Mouse (Mus musculus) layer of hippocampus, adult 11-12 months (tissue): ENCODE results near the gene Ifit1.
A peak's percentile ranks its signal among the peaks of the same experiment; 100 is the strongest.

Experiments
- DNase-seq: peaks from one replicate; pipeline ENCODE4 v3.0.0; 2022; ENCODE audit warnings: low spot score

Ifit1 gene

DNA sequence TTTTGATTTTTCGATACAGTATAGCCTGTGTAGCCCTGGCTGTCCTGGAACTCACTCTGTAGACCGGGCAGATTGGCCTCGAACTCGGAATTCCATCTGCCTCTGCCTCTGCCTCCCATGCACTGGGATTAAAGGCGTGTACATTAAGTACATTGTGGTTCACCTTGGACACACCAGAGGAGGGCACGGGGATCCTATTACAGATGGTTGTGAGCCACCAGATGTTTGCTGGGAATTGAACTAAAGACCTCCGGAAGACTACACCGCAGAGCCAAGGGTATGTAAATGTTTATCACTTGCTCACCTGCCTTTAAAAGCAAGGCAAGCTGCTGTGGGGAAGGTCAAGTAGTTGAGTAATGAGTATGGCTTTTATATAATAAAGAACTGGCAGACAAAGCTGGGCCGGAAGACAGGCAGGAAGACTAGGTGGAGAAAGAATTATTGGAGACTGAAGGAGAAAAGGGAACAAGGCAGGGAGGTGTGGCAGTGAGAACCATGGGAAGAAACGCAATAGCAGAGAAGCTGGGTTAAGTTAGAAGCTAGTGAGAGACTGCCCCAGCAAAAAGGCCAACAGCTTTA, 14.6 kb downstream of the Ifit1 start:
- DNase-seq: no peak

DNA sequence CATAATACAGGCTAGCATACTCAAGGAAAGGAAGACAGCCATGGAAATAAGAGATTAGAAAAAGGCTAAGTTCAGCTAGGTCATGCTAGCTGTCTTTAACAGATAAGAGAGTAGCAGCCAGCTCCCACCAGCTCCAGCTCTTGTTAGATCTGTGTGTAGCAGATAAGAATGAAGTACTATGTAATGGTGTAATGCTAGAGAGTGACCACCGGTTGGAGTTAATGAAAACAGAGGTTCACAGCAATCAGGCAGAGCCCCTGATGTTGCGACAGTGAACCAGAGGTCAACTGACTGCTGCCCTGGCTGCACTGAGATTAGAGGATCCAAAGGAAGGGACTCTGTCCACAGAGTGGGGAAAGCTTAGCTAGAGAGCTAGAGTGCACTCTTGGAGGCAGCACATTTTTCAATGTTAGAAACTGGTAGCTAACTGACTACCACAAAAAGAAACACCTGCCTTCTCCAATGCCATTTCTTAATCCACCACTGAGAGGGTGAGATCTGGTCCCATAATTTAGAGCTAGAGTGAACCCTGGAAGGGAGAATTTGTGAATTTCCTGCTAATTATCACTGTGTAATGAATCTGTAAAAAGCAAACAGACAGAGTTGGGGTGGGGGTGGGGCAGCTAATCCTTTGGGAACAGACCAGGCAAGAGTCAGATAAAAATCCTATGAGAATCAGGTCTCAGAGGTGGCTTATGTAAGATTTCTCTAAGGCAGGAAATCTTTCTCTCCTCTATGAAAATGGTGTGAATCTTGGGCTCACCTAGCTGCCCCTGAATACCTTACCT, 16.0 kb downstream of the Ifit1 start:
- DNase-seq: no peak

- DNase-seq: peak; percentile 59
These were observed 21.4 kb downstream of the Ifit1 start for GRCm38 (mm10) chr19:34662067-34662507.

DNA sequence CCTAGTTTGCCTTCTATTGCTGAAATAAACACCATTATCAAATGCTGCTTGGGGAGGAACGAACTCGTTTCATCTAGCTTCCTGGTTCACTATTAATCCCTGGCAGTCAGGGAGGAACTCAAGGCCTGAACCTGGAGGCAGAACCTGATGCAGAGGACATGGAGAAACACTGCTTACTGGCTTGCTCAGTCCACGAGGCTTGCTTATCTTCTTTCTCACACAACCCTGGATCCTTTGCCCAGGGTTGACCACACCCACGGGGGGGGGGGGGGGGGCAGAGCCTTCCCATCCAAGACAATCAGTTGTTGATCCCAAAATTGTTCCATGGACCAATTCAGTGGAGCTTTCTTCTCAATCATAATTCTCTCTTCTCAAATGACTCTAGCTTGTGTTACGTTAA, 22.1 kb downstream of the Ifit1 start:
- DNase-seq: no peak

DNA sequence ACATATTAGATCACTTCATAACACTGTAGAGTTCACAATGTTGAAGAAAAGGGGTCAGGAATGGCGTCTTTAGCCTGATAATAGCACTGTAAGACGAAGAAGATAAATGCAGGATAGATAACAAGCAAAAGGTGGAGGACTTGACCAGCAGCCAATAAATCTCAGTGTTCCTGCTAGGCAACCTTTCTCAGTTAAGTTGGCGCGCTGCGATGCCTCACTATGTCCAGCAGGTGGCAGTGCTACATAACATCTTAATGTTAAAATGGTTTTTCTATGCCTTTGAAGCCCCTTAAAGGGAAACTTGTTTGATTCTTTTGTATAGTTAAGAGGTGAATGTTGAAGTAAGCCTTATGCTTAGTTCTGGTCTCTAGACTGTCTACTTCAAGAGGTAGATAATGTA, 25.5 kb downstream of the Ifit1 start:
- DNase-seq: peak; percentile 79

- no peak for DNase-seq
These were observed 32.8 kb downstream of the Ifit1 start for GRCm38 (mm10) chr19:34673476-34673875.

DNA sequence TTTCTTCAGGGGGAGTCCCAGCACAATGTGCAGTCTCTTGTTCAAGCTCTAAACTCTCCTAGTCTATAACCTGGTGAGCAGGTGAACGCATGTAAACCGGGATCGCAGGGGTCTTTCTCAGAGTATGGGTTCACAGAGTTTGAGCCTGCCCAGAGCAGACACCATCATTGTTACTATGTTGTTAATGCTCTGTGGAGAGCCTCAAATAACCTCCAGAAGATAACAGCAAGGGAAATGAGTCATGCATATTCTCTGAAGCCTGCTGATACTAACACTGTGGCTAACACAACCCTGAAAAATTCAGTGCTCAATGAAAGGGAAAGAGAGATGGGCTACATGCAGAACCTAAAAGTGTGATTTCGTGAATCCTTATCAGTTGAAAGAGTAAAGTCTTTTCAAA, 37.8 kb downstream of the Ifit1 start:
- DNase-seq: no peak

GRCm38 (mm10) chr19:34684857-34685256, 44.2 kb downstream of the Ifit1 start:
- DNase-seq: peak; percentile 65

DNA sequence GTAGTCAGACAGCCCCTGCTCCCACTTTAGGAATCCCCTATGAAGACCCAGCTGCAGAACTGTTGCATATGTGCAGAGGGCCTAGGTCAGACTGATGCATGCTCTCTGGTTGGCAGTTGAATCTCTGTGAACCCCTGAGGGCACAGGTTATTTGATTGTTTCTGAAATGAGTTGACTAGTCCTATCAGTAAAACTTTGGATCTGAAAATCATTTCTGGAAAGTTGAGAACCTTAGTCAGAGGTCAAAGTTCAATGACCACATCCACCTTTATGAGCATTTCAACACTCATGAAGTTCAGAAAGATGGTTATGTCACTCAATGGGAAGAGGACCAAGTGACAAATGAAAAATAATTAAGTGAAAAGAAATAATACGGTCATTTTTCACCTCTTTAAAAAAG, 44.9 kb downstream of the Ifit1 start:
- no peak for DNase-seq

DNA sequence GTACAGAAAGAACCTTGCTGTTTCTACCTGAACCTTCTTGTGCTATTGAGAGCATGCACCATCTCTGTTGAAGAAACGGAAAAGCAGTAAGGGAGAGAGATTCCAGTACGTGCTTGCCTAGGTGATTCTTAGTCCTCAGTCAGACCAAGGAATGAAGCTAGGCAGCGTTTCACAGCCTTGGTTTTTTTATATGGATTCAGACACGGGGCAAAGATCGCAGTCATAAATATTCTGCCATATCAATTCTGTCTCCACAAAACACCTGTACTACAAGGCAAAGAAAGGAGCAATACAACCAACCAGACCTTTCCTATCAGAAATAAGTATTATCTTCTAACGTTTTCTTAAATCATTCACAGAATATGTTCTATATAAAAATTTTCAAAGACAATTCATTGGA, 50.7 kb downstream of the Ifit1 start:
- DNase-seq: no peak

DNA sequence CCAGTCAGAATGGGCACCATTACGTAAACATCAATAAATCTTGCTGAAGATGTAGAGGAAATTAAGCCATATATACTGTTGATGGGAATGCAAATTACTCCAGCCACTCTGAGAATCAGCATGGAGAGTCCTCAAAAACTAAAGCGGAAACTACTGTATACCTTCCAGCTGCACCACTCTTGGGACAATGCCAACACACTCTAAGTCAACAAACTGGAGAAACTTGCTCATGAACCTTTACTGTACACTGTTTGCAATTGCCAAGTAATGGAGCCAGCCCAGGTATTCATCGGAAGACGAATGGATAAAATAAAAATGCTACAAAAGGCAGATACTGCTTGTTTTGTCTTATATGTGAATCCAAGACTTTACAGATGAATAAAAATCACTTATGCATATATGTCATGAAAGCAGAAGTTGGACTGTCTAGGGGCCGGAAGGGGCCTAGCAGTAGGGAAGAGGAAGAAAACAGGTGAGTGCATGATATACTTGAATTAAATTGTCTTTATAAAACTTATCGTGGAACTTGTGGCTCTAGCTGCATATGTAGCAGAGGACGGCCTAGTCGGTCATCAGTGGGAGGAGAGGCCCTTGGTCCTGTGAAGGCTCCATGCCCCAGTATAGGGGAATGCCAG, 55.8 kb downstream of the Ifit1 start:
- no peak for DNase-seq

DNA sequence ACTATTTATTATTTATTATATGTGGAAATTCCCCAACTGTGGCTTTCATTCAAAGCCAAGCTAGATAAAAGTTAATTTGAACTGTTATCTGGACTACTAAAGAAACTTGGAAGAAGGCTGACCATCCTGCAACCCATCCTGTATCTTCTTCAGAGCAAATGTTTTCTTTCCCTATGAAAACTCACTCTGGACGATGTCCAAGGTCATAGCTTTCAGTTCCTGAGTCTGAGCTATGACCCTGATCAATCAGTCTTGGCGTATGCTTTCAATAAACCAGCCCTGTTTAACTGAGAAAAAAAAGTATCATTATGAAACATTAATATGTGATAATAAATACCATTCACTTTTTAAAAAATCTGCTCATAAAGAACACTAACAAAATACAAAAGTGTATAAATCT, 56.8 kb downstream of the Ifit1 start:
- DNase-seq: no peak

- DNase-seq: no peak
These were observed 57.8 kb downstream of the Ifit1 start for GRCm38 (mm10) chr19:34698432-34698831.

- no peak for DNase-seq
These were observed 58.2 kb downstream of the Ifit1 start for GRCm38 (mm10) chr19:34698852-34699251.

- no peak for DNase-seq
These were observed 58.6 kb downstream of the Ifit1 start for GRCm38 (mm10) chr19:34699300-34699699.
